Mouse (Mus musculus) liver, adult 2 months (tissue): Measurements from ENCODE around the gene Lhpp. TPM values are rescaled to one million over a fixed set of nuclear protein-coding genes. Genes with fewer than 3 reads are reported as not detected.
A peak's percentile ranks its signal among the peaks of the same experiment; 100 is the strongest.

Experiments
- DNase-seq: peaks from one replicate; pipeline ENCODE4 v3.0.0-alpha.2; 2011; ENCODE audit warnings: low read depth, low spot score; ENCODE audit errors: extremely low read depth
- H3K27ac ChIP-seq: fragments of 200-500 bp; replicated peaks from 2 replicates; pipeline ENCODE4 v1.5.1; 2012; ENCODE audit warnings: low read depth, mild to moderate bottlenecking, control low read depth, inconsistent platforms, low read length; ENCODE audit not compliant: insufficient read depth
- H3K27me3 ChIP-seq: fragments of 200-500 bp; 2 replicates; pipeline ENCODE4 v1.6.1; 2012; ENCODE audit warnings: mild to moderate bottlenecking, moderate library complexity, low read length, inconsistent platforms; ENCODE audit not compliant: control insufficient read depth, insufficient read depth
- H3K36me3 ChIP-seq: fragments of 200-500 bp; 2 replicates; pipeline ENCODE4 v1.6.1; 2012; ENCODE audit warnings: low read length, inconsistent platforms; ENCODE audit not compliant: control insufficient read depth, insufficient read depth
- H3K4me1 ChIP-seq: fragments of 200-500 bp; 2 replicates; pipeline ENCODE4 v1.6.1; 2011; ENCODE audit warnings: low read length; ENCODE audit not compliant: control insufficient read depth, insufficient read depth
- H3K4me3 ChIP-seq: fragments of 200-500 bp; 2 replicates; pipeline ENCODE4 v1.5.1; 2011; ENCODE audit warnings: low read depth, mild to moderate bottlenecking, control low read depth, low read length, moderate library complexity; ENCODE audit not compliant: insufficient read depth
- H3K79me2 ChIP-seq: fragments of 200-500 bp; 2 replicates; pipeline ENCODE4 v1.6.1; 2012; ENCODE audit warnings: inconsistent platforms, mild to moderate bottlenecking, low read length, moderate library complexity; ENCODE audit not compliant: control insufficient read depth, insufficient read depth
- H3K9ac ChIP-seq: fragments of 200-500 bp; 2 replicates; pipeline ENCODE4 v1.6.1; 2012; ENCODE audit warnings: low read depth, mild to moderate bottlenecking, control low read depth, inconsistent platforms, low read length
- CTCF ChIP-seq: fragments of 200-500 bp; IDR thresholded peaks from 2 replicates; pipeline ENCODE4 v1.5.1; 2011; ENCODE audit warnings: low read depth, low read length, control low read depth
- POLR2A ChIP-seq: fragments of 200-500 bp; IDR thresholded peaks from 2 replicates; pipeline ENCODE4 v1.6.1; 2011; ENCODE audit warnings: low read length, control low read depth; ENCODE audit not compliant: insufficient read depth; ENCODE audit errors: extremely low read depth
- WGBS: fragments of 180-500 bp; shearing (Covaris S2); methylation state at CpG from one replicate; pipeline ENCODE4 v1.1.7; 2018; 5-methylcytosine and 5-hydroxymethylcytosine counted together
- polyA plus RNA-seq: library from polyadenylated mRNA; depleted of rRNA; stranded (reverse); fragments of >200 nt; gene quantifications from 2 replicates; pipeline ENCODE4 v1.2.3, GENCODE M21; 2012
- total RNA-seq: library from RNA; depleted of rRNA; stranded (reverse); fragments of >200 nt; gene quantifications from 2 replicates; pipeline ENCODE4 v1.2.3, GENCODE M21; 2014

The Lhpp gene
- total and polyA plus RNA-seq, 2 experiments = 60.2 to 137 TPM

DNA sequence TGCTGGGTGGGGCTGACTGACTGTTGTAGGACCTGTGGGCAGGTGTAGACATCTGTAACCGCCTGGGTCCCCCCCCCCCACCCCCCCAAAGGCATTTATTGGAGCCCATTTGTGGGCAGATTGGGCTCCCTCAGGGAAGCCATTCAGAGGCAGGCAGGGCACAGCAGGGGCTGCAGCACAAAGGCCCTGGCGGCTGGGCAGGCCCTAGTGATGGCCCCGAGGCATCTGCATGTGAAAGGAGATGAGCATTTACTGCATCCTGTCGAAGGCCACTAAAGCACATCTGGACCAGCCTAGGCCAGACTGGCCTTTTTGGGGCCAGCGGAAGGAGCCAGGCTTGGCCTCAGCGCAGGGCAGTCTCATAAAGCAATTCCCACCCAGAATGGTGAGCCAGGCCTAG lies 6.0 kb downstream of the Lhpp start:
- H3K9ac ChIP-seq = no peak overlapping the region
- WGBS = 81% methylated on average over 6 of the region's 6 CpGs
- H3K4me3 ChIP-seq = no peak overlapping the region
- peaks cover 2% of the 10 kb centered on the region; the same call in 1 of the 2 replicates for H3K79me2 ChIP-seq
- no peaks in the 10 kb centered on the region for H3K36me3 ChIP-seq
- peaks cover 13% of the 10 kb centered on the region for H3K4me1 ChIP-seq
- DNase-seq = no peak
- TF ChIP-seq POLR2A (no peak), CTCF (no peak)
- H3K27ac ChIP-seq = peak overlapping the region; percentile 70
- no peaks in the 10 kb centered on the region for H3K27me3 ChIP-seq

GRCm38 (mm10) chr7:132617021-132617564 lies 6.7 kb downstream of the Lhpp start:
- peaks cover under 1% of the 10 kb centered on the region; the same call in 1 of the 2 replicates for H3K79me2 ChIP-seq
- TF ChIP-seq POLR2A (no peak), CTCF (no peak)
- peak; percentile 91 for DNase-seq
- 54% methylated on average over 5 of the region's 5 CpGs for WGBS
- H3K4me1 ChIP-seq = peaks cover 13% of the 10 kb centered on the region
- H3K27me3 ChIP-seq = no peaks in the 10 kb centered on the region
- H3K27ac ChIP-seq = peak overlapping the region; percentile 70
- H3K9ac ChIP-seq = no peak overlapping the region
- H3K4me3 ChIP-seq = no peak overlapping the region
- H3K36me3 ChIP-seq = no peaks in the 10 kb centered on the region

- H3K36me3 ChIP-seq = no peaks in the 10 kb centered on the region
- WGBS = 80% methylated on average over 8 of the region's 8 CpGs
- H3K4me3 ChIP-seq = no peak overlapping the region
- peak; percentile 33 for DNase-seq
- H3K27me3 ChIP-seq = no peaks in the 10 kb centered on the region
- no peak overlapping the region for H3K27ac ChIP-seq
- H3K4me1 ChIP-seq = peaks cover 12% of the 10 kb centered on the region
- H3K79me2 ChIP-seq = no peaks in the 10 kb centered on the region
- TF ChIP-seq CTCF = no peak
- no peak overlapping the region for H3K9ac ChIP-seq
Observed at GRCm38 (mm10) chr7:132619549-132619948, 9.1 kb downstream of the Lhpp start.

- peak; percentile 47 for TF ChIP-seq CTCF
- TF ChIP-seq POLR2A = no peak
- 55% methylated on average over 15 of the region's 15 CpGs for WGBS
- no peaks in the 10 kb centered on the region for H3K27me3 ChIP-seq
- DNase-seq = peak; percentile 98
- no peak overlapping the region for H3K4me3 ChIP-seq
- H3K36me3 ChIP-seq = no peaks in the 10 kb centered on the region
- no peaks in the 10 kb centered on the region for H3K79me2 ChIP-seq
- H3K27ac ChIP-seq = peak overlapping the region; percentile 51
- peak overlapping the region; percentile 3; the same call in 1 of the 2 replicates for H3K9ac ChIP-seq
- peaks cover 11% of the 10 kb centered on the region for H3K4me1 ChIP-seq
Observed at GRCm38 (mm10) chr7:132619975-132620918, 9.8 kb downstream of the Lhpp start.

DNA sequence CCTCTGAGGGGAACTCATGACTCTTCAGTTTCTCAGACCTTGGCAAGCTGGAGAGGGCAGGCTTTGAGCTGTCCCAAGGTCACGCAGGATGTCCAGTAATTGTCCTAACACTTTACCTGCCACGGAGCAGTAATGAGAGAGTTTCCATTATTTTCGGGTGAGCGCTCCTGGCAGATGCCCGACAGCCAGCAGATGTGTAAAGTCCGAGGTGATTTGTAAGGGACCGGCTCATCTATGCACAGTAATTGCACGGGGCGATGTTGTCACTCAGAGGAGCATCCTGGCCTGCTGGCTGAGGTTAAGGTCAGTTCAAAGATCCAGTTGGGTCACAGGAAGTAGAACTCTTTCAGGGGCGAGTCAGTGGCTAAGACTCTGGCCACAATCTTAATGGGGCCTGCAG lies 13.7 kb downstream of the Lhpp start:
- H3K27ac ChIP-seq = no peak overlapping the region
- no peak overlapping the region for H3K9ac ChIP-seq
- no peaks in the 10 kb centered on the region for H3K27me3 ChIP-seq
- 74% methylated on average over 10 of the region's 10 CpGs for WGBS
- peak; percentile 54 for DNase-seq
- H3K4me3 ChIP-seq = no peak overlapping the region
- TF ChIP-seq CTCF (no peak), POLR2A (no peak)
- no peaks in the 10 kb centered on the region for H3K79me2 ChIP-seq
- no peaks in the 10 kb centered on the region; the same call in 1 of the 2 replicates for H3K4me1 ChIP-seq
- no peaks in the 10 kb centered on the region for H3K36me3 ChIP-seq

- Histone ChIP-seq H3K36me3 (no peaks in the 10 kb centered on the region), H3K9ac (no peak overlapping the region), H3K27ac (no peak overlapping the region), H3K4me1 (no peaks in the 10 kb centered on the region), H3K4me3 (no peak overlapping the region), H3K27me3 (no peaks in the 10 kb centered on the region), H3K79me2 (no peaks in the 10 kb centered on the region)
- WGBS = 82% methylated on average over 4 of the region's 4 CpGs
- DNase-seq = no peak
- TF ChIP-seq POLR2A (no peak), CTCF (no peak)
Observed at GRCm38 (mm10) chr7:132626174-132626573, 15.7 kb downstream of the Lhpp start.
